Mouse (Mus musculus): ENCODE results near the gene Cald1.

GRCm38 (mm10) chr6:34749526-34749925 is 151.2 kb downstream of the Cald1 start:
- TF ChIP-seq EP300 (IDR thresholded peaks at IDR 0.05; ENCODE audit: insufficient read depth, low read depth, low read length) (no peak), CTCF (IDR thresholded peaks at IDR 0.05; ENCODE audit: low read depth, low read length) (no peak)

All from ES-Bruce4 (cell line).